Mouse (Mus musculus): ENCODE data around the gene Dap. TPM values are rescaled to one million over a fixed set of nuclear protein-coding genes. Genes with fewer than 3 reads are reported as not detected.
A peak's percentile ranks its signal among the peaks of the same experiment; 100 is the strongest.

Dap gene
- polyA plus RNA-seq, 1 experiment from 2014 or later: 61.4 TPM

- H3K9me3 ChIP-seq (replicated peaks; ENCODE audit: control insufficient read depth, low read length): no peaks in the 10 kb centered on the region
- no peak for ATAC-seq (replicated peaks; ENCODE audit: insufficient number of reproducible peaks, low FRiP score, low TSS enrichment, low read depth)
- H3K4me1 ChIP-seq (ENCODE audit: control insufficient read depth, insufficient read depth, low read length): no peaks in the 10 kb centered on the region
- H3K36me3 ChIP-seq (replicated peaks; ENCODE audit: control insufficient read depth, insufficient read depth, low read depth, low read length): no peaks in the 10 kb centered on the region
- no peak for DNase-seq (ENCODE audit: low spot score)
- H3K4me3 ChIP-seq (ENCODE audit: low read depth, low read length): no peak overlapping the region
- no peak overlapping the region for H3K4me2 ChIP-seq (ENCODE audit: low read depth, low read length)
- H3K27ac ChIP-seq (replicated peaks; ENCODE audit: low read depth, low read length): no peak overlapping the region
- H3K9ac ChIP-seq (replicated peaks; ENCODE audit: low read length): no peak overlapping the region
- no peaks in the 10 kb centered on the region for H3K27me3 ChIP-seq (ENCODE audit: control insufficient read depth, insufficient read depth, low read length)
- 79% methylated on average over 9 of the region's 9 CpGs for WGBS
Observed at GRCm38 (mm10) chr15:31207346-31208093, 16.6 kb upstream of the Dap start.

DNA sequence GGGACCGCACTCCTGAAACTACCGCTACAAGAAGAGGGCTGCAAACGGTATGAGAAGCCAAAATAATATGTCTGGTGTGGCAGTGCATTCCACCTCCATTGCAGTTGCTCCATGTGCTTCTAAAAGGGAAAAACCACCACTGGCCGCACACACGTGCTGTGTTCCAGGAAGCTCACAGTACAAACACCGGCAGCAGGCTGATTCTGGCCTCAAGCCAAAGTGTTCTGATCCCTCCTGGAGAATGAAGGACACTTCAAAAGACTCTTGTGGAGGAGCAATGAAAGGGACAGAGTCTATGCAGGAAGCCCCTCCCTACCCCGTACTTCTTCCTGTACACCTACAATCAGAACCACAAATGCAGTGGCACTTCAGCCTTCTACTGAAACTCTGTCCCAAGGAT, 12.2 kb upstream of the Dap start:
- H3K27ac ChIP-seq (replicated peaks; ENCODE audit: low read depth, low read length): no peak overlapping the region
- ATAC-seq (replicated peaks; ENCODE audit: insufficient number of reproducible peaks, low FRiP score, low TSS enrichment, low read depth) (no peak), DNase-seq (ENCODE audit: low spot score) (no peak)
- H3K9ac ChIP-seq (replicated peaks; ENCODE audit: low read length): no peak overlapping the region
- no peaks in the 10 kb centered on the region for H3K9me3 ChIP-seq (replicated peaks; ENCODE audit: control insufficient read depth, low read length)
- H3K27me3 ChIP-seq (ENCODE audit: control insufficient read depth, insufficient read depth, low read length): no peaks in the 10 kb centered on the region
- no peak overlapping the region for H3K4me2 ChIP-seq (ENCODE audit: low read depth, low read length)
- H3K4me3 ChIP-seq (ENCODE audit: low read depth, low read length): no peak overlapping the region
- no peaks in the 10 kb centered on the region for H3K36me3 ChIP-seq (replicated peaks; ENCODE audit: control insufficient read depth, insufficient read depth, low read depth, low read length)
- 82% methylated on average over 7 of the region's 7 CpGs for WGBS
- H3K4me1 ChIP-seq (ENCODE audit: control insufficient read depth, insufficient read depth, low read length): no peaks in the 10 kb centered on the region

DNA sequence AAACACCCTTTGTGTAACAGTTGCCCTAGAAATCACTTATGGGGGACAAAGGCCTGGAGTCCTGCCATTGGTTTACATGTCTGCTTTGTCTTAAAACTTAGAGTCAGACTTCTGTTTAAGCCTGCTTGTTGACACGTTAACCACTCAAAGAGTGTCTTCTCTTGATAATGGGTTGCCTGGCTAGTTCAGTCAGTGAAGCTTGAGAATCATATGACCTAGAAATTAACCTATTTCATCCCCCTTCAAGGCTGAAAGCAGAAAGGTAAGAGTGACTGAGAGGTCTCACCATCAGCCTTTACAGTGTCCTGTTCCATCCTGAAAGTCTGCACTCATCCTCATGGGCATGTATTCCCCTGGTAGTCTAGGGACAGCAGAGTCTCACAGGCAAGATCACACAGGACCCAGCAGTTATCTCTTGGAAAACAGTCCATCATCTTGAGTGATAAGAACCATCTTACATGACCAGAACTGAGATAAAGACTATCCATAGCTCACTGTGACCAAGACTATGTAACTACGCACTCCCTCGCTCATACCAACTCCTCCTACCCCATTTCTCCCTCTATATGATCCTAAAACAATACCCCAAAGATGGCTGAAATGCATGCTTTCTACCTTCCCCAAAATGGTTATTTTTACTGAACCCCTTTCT, 10.4 kb upstream of the Dap start:
- Histone ChIP-seq H3K9ac (replicated peaks; ENCODE audit: low read length) (no peak overlapping the region), H3K36me3 (replicated peaks; ENCODE audit: control insufficient read depth, insufficient read depth, low read depth, low read length) (no peaks in the 10 kb centered on the region), H3K9me3 (replicated peaks; ENCODE audit: control insufficient read depth, low read length) (no peaks in the 10 kb centered on the region), H3K27ac (replicated peaks; ENCODE audit: low read depth, low read length) (no peak overlapping the region), H3K27me3 (ENCODE audit: control insufficient read depth, insufficient read depth, low read length) (no peaks in the 10 kb centered on the region), H3K4me2 (ENCODE audit: low read depth, low read length) (no peak overlapping the region), H3K4me1 (ENCODE audit: control insufficient read depth, insufficient read depth, low read length) (no peaks in the 10 kb centered on the region), H3K4me3 (ENCODE audit: low read depth, low read length) (no peak overlapping the region)
- DNase-seq (ENCODE audit: low spot score) (no peak), ATAC-seq (replicated peaks; ENCODE audit: insufficient number of reproducible peaks, low FRiP score, low TSS enrichment, low read depth) (no peak)
- 85% methylated on average over 3 of the region's 3 CpGs for WGBS

GRCm38 (mm10) chr15:31222216-31222615, 1.9 kb upstream of the Dap start:
- H3K36me3 ChIP-seq (replicated peaks; ENCODE audit: control insufficient read depth, insufficient read depth, low read depth, low read length): no peaks in the 10 kb centered on the region
- no peaks in the 10 kb centered on the region for H3K4me1 ChIP-seq (ENCODE audit: control insufficient read depth, insufficient read depth, low read length)
- H3K4me2 ChIP-seq (ENCODE audit: low read depth, low read length): no peak overlapping the region
- ATAC-seq (replicated peaks; ENCODE audit: insufficient number of reproducible peaks, low FRiP score, low TSS enrichment, low read depth) (no peak), DNase-seq (ENCODE audit: low spot score) (no peak)
- H3K27ac ChIP-seq (replicated peaks; ENCODE audit: low read depth, low read length): no peak overlapping the region
- whole genome bisulfite sequencing: 75% methylated on average over 6 of the region's 6 CpGs
- H3K9ac ChIP-seq (replicated peaks; ENCODE audit: low read length): no peak overlapping the region
- no peak overlapping the region for H3K4me3 ChIP-seq (ENCODE audit: low read depth, low read length)
- H3K9me3 ChIP-seq (replicated peaks; ENCODE audit: control insufficient read depth, low read length): no peaks in the 10 kb centered on the region
- no peaks in the 10 kb centered on the region for H3K27me3 ChIP-seq (ENCODE audit: control insufficient read depth, insufficient read depth, low read length)

DNA sequence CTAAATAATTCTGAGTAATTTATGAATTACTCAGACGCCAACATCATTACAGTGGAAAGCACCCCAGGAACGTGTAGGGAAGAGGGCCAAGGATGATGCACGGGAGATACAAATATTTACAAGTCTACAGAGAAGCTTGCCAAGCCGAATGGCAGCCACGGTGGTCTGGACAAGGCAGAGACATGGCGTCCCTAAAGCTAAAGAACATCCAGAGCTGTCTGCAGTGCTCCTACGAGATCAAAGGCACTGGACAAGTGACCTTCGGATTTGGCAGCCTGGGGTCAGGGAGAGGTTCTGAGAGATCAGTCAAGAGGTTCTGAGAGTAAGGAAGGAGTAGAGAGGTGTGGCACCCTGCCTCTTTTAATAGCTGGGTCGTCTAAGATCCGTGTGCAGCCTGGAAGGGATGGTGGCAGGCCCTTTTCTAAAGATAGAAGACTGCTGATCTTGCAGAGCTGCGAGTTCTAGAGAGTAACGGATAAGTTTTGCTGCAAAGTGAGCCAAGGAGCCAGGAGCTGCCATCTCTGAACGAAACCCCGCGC, 449 bp upstream of the Dap start:
- H3K4me3 ChIP-seq (ENCODE audit: low read depth, low read length): peak overlapping the region; percentile 66
- H3K36me3 ChIP-seq (replicated peaks; ENCODE audit: control insufficient read depth, insufficient read depth, low read depth, low read length): no peaks in the 10 kb centered on the region
- no peak overlapping the region for H3K27ac ChIP-seq (replicated peaks; ENCODE audit: low read depth, low read length)
- ATAC-seq (replicated peaks; ENCODE audit: insufficient number of reproducible peaks, low FRiP score, low TSS enrichment, low read depth) (no peak; the same call in 1 of the 2 replicates), DNase-seq (ENCODE audit: low spot score) (no peak)
- H3K27me3 ChIP-seq (ENCODE audit: control insufficient read depth, insufficient read depth, low read length): no peaks in the 10 kb centered on the region
- 46% methylated on average over 15 of the region's 15 CpGs for WGBS
- H3K4me1 ChIP-seq (ENCODE audit: control insufficient read depth, insufficient read depth, low read length): no peaks in the 10 kb centered on the region
- H3K4me2 ChIP-seq (ENCODE audit: low read depth, low read length): peak overlapping the region; percentile 64
- no peaks in the 10 kb centered on the region for H3K9me3 ChIP-seq (replicated peaks; ENCODE audit: control insufficient read depth, low read length)
- peak overlapping the region; percentile 55 for H3K9ac ChIP-seq (replicated peaks; ENCODE audit: low read length)

- Histone ChIP-seq H3K4me1 (ENCODE audit: control insufficient read depth, insufficient read depth, low read length) (no peaks in the 10 kb centered on the region), H3K27ac (replicated peaks; ENCODE audit: low read depth, low read length) (no peak overlapping the region), H3K4me2 (ENCODE audit: low read depth, low read length) (peak overlapping the region; percentile 64), H3K9me3 (replicated peaks; ENCODE audit: control insufficient read depth, low read length) (no peaks in the 10 kb centered on the region), H3K27me3 (ENCODE audit: control insufficient read depth, insufficient read depth, low read length) (no peaks in the 10 kb centered on the region), H3K36me3 (replicated peaks; ENCODE audit: control insufficient read depth, insufficient read depth, low read depth, low read length) (no peaks in the 10 kb centered on the region), H3K4me3 (ENCODE audit: low read depth, low read length) (peak overlapping the region; percentile 66), H3K9ac (replicated peaks; ENCODE audit: low read length) (peak overlapping the region; percentile 79)
- WGBS: 42% methylated on average over 13 of the region's 13 CpGs
- ATAC-seq (replicated peaks; ENCODE audit: insufficient number of reproducible peaks, low FRiP score, low TSS enrichment, low read depth) (no peak), DNase-seq (ENCODE audit: low spot score) (no peak)
Observed at GRCm38 (mm10) chr15:31224806-31225642, 910 bp downstream of the Dap start.

- no peak overlapping the region for H3K4me3 ChIP-seq (ENCODE audit: low read depth, low read length)
- no peaks in the 10 kb centered on the region for H3K27me3 ChIP-seq (ENCODE audit: control insufficient read depth, insufficient read depth, low read length)
- H3K9me3 ChIP-seq (replicated peaks; ENCODE audit: control insufficient read depth, low read length): no peaks in the 10 kb centered on the region
- no peak overlapping the region for H3K9ac ChIP-seq (replicated peaks; ENCODE audit: low read length)
- H3K4me2 ChIP-seq (ENCODE audit: low read depth, low read length): no peak overlapping the region
- ATAC-seq (replicated peaks; ENCODE audit: insufficient number of reproducible peaks, low FRiP score, low TSS enrichment, low read depth) (no peak), DNase-seq (ENCODE audit: low spot score) (no peak)
- no peaks in the 10 kb centered on the region for H3K36me3 ChIP-seq (replicated peaks; ENCODE audit: control insufficient read depth, insufficient read depth, low read depth, low read length)
- 83% methylated on average over 4 of the region's 4 CpGs for WGBS
- no peak overlapping the region for H3K27ac ChIP-seq (replicated peaks; ENCODE audit: low read depth, low read length)
- no peaks in the 10 kb centered on the region for H3K4me1 ChIP-seq (ENCODE audit: control insufficient read depth, insufficient read depth, low read length)
Observed at GRCm38 (mm10) chr15:31225643-31226325, 1.7 kb downstream of the Dap start.

All from embryonic facial prominence, embryonic 11.5 days (tissue).